Mouse (Mus musculus) G1E (cell line): ENCODE measurements around the gene C1qa.

Source experiments
- CTCF ChIP-seq: IDR thresholded peaks from 2 replicates; pipeline ENCODE4 v1.5.1; 2012; ENCODE audit warnings: low read depth, low read length, inconsistent platforms, mixed read lengths
- GATA2 ChIP-seq: IDR thresholded peaks from 2 replicates; pipeline ENCODE4 v1.6.1; 2012; ENCODE audit warnings: low read depth, low read length, inconsistent platforms, borderline replicate concordance

DNA sequence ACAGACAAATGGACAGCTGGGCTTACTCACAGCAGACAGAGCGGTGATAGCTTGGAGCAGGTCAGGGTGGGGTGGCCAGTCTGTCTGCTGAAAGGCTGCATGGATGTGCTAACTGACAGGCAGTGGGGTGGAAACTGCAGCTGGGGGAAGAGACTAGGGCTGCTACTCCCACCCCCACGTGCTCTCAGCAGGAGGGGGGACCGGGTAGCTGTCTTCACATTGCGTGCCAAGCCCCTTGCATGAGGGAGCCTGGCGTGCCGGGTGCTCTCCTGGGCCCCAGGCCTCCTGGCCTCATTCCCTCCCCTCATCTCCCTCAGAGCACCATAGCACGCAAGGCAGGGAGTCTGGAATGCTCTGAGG is 18.5 kb upstream of the C1qa start:
- no peak for TF ChIP-seq CTCF
- TF ChIP-seq GATA2: no peak
